9 mouse cellular contexts compared by ENCODE assay signal in genomic region chr3:89385451-89385850, GRCm38 (mm10). TPM values are rescaled to one million over a fixed set of nuclear protein-coding genes. Genes with fewer than 3 reads are reported as not detected.
DNase-seq lines count a peak whose midpoint lies in the region; ATAC-seq lines count a peak whose summit lies in the region.
"Had no signal": no experiment of that assay in that cellular context is flagged by ENCODE, and none has a peak within 500 bp of the region (broad histone marks: within the 10 kb centered on the region; RNA-seq: fewer than 3 reads in every experiment).

No protein-coding gene starts in this region.

- H3K27me3 ChIP-seq in megakaryocyte, embryonic 14.5 days (replicated peaks), result peaks cover 5% of the 10 kb centered on the region
- H3K27me3 ChIP-seq: hindbrain, embryonic 15.5 days had no signal

- intact Hi-C loops in left cerebral cortex, postnatal 14 days (cut with DNase I), result no loop called here
- intact Hi-C loops in gastrocnemius, postnatal 14 days (cut with DNase I; ENCODE audit: low total_unique reads), result no loop called here

- peaks cover 89% of the 10 kb centered on the region for H3K36me3 ChIP-seq in megakaryocyte, embryonic 14.5 days (replicated peaks; ENCODE audit: low read length)
- H3K36me3 ChIP-seq: hindbrain, embryonic 15.5 days had no signal

- ATAC-seq in granulocyte monocyte progenitor cell, adult 5-6 weeks (replicated peaks; ENCODE audit: poor library complexity, severe bottlenecking), result peak; percentile 31

- peak overlapping the region; percentile 82 for H3K4me3 ChIP-seq in megakaryocyte, embryonic 14.5 days (replicated peaks)
- H3K4me3 ChIP-seq: hindbrain, embryonic 15.5 days had no signal

- no peaks in the 10 kb centered on the region for H3K9me3 ChIP-seq in megakaryocyte, embryonic 14.5 days
- H3K9me3 ChIP-seq: hindbrain, embryonic 15.5 days had no signal

- peak; percentile 22 to 26 for DNase-seq in spleen, postnatal 10 days (ENCODE audit: low spot score in 2 of 2)
- DNase-seq in spleen, adult 12 weeks (ENCODE audit: low spot score), result no peak
- DNase-seq in left cerebral cortex, postnatal 14 days (ENCODE audit: low spot score in 2 of 2), result no peak
- DNase-seq in adrenal gland, postnatal 14 days, result no peak
- no peak for DNase-seq in gastrocnemius, postnatal 14 days

- peaks cover 78% of the 10 kb centered on the region for H3K4me1 ChIP-seq in megakaryocyte, embryonic 14.5 days

RNA-seq across cellular contexts. Expression of gene Zbtb7b, which starts 9.1 kb away (rescaled TPM):
- total RNA-seq in granulocyte monocyte progenitor cell, adult 5-6 weeks (2014; fragmentation: Nextera tagmentation), result 8.5 and 18.6 TPM in 2 replicates
- total RNA-seq in granulocyte monocyte progenitor cell, adult 5-6 weeks (2017), result 7.5 and 14.0 TPM in 2 replicates
- polyA plus RNA-seq in megakaryocyte, embryonic 14.5 days (2012; ENCODE audit: insufficient read depth, low replicate concordance), result 76.2 and 120 TPM in 2 replicates
- 1 to 10 TPM; 8.0 to 9.1 TPM for total RNA-seq in left cerebral cortex, postnatal 14 days (2021)
- 67.1 and 72.7 TPM in 2 replicates for total RNA-seq in adrenal gland, postnatal 14 days (2021)
- total RNA-seq in gastrocnemius, postnatal 14 days (2021), result 10 to 100 TPM; 18.4 to 24.0 TPM

RNA-seq across cellular contexts. Expression of gene Lenep, which starts 17.1 kb away (rescaled TPM):
- total RNA-seq in granulocyte monocyte progenitor cell, adult 5-6 weeks (2014; fragmentation: Nextera tagmentation), result 0.64 and 2.1 TPM in 2 replicates
- not detected in 2 replicates for total RNA-seq in granulocyte monocyte progenitor cell, adult 5-6 weeks (2017)
- polyA plus RNA-seq in megakaryocyte, embryonic 14.5 days (2012; ENCODE audit: insufficient read depth, low replicate concordance), result 0.31 and 0.95 TPM in 2 replicates
- 1 to 10 TPM; 1.6 to 4.0 TPM for total RNA-seq in left cerebral cortex, postnatal 14 days (2021)
- total RNA-seq in adrenal gland, postnatal 14 days (2021), result 0.26 TPM in 1 of 2 replicates, not detected in the other
- not detected for total RNA-seq in gastrocnemius, postnatal 14 days (2021)

RNA-seq across cellular contexts. Expression of gene Dcst1, which starts 20.4 kb away (rescaled TPM):
- not detected in 2 replicates for total RNA-seq in granulocyte monocyte progenitor cell, adult 5-6 weeks (2014; fragmentation: Nextera tagmentation)
- not detected in 2 replicates for total RNA-seq in granulocyte monocyte progenitor cell, adult 5-6 weeks (2017)
- polyA plus RNA-seq in megakaryocyte, embryonic 14.5 days (2012; ENCODE audit: insufficient read depth, low replicate concordance), result not detected in 2 replicates
- total RNA-seq in left cerebral cortex, postnatal 14 days (2021), result under 1 TPM in 1 of 2 experiments, not detected in 1; 0.23 TPM
- total RNA-seq in adrenal gland, postnatal 14 days (2021), result 0.30 and 0.71 TPM in 2 replicates
- not detected for total RNA-seq in gastrocnemius, postnatal 14 days (2021)
- total RNA-seq: heart, adult 8-10 months had no signal

RNA-seq across cellular contexts. Expression of gene Dcst2, which starts 23.7 kb away (rescaled TPM):
- not detected in 2 replicates for total RNA-seq in granulocyte monocyte progenitor cell, adult 5-6 weeks (2014; fragmentation: Nextera tagmentation)
- total RNA-seq in granulocyte monocyte progenitor cell, adult 5-6 weeks (2017), result not detected in 2 replicates
- not detected in 2 replicates for polyA plus RNA-seq in megakaryocyte, embryonic 14.5 days (2012; ENCODE audit: insufficient read depth, low replicate concordance)
- total RNA-seq in left cerebral cortex, postnatal 14 days (2021), result under 1 TPM; 0.34 to 0.35 TPM
- 0.68 and 0.70 TPM in 2 replicates for total RNA-seq in adrenal gland, postnatal 14 days (2021)
- total RNA-seq in gastrocnemius, postnatal 14 days (2021), result not detected
- total RNA-seq: heart, adult 8-10 months had no signal

RNA-seq across cellular contexts. Expression of gene Flad1, which starts 26.2 kb away (rescaled TPM):
- 27.5 and 41.7 TPM in 2 replicates for total RNA-seq in granulocyte monocyte progenitor cell, adult 5-6 weeks (2014; fragmentation: Nextera tagmentation)
- 15.3 and 16.2 TPM in 2 replicates for total RNA-seq in granulocyte monocyte progenitor cell, adult 5-6 weeks (2017)
- polyA plus RNA-seq in megakaryocyte, embryonic 14.5 days (2012; ENCODE audit: insufficient read depth, low replicate concordance), result 23.1 and 23.4 TPM in 2 replicates
- 10 to 100 TPM; 30.6 to 31.4 TPM for total RNA-seq in left cerebral cortex, postnatal 14 days (2021)
- 42.2 and 43.8 TPM in 2 replicates for total RNA-seq in adrenal gland, postnatal 14 days (2021)
- total RNA-seq in gastrocnemius, postnatal 14 days (2021), result 10 to 100 TPM; 30.9 to 33.4 TPM

Comparison
In these comparisons a context has a peak if more than half of its experiments do, and no peak if none do; other contexts are left out.
1. DNase-seq: peak in spleen, postnatal 10 days (2 of 2); none in spleen, adult 12 weeks (single experiment), left cerebral cortex, postnatal 14 days (0 of 2), adrenal gland, postnatal 14 days (single experiment) and gastrocnemius, postnatal 14 days (single experiment).